Mouse (Mus musculus) lung, embryonic 14.5 days (tissue): ENCODE measurements at regions not wholly inside any gene's neighbourhood (a gene's known extent, or its start where the extent isn't known, plus 50 kb on each side); places are given as distances from the start of the nearest gene placed in this dataset.

Experiments used
- ATAC-seq: fragments of 200-750 bp; cut with Nextera tagmentation; 2 replicates; pipeline ENCODE4 v1.8.0; 2017; ENCODE audit warnings: mild to moderate bottlenecking, moderate TSS enrichment, moderate library complexity; ENCODE audit not compliant: insufficient read depth
- DNase-seq: peaks from one replicate; pipeline ENCODE4 v3.0.0-alpha.2; 2015
- H3K27ac ChIP-seq: fragments of 300-500 bp; sonication (generic); 2 replicates; pipeline ENCODE4 v1.5.1; 2014; ENCODE audit warnings: low read depth, mild to moderate bottlenecking, moderate library complexity
- H3K27me3 ChIP-seq: fragments of 300-500 bp; sonication (generic); 2 replicates; pipeline ENCODE4 v1.6.1; 2014; ENCODE audit warnings: low read length, control low read depth; ENCODE audit not compliant: insufficient read depth
- H3K36me3 ChIP-seq: fragments of 300-500 bp; sonication (generic); 2 replicates; pipeline ENCODE4 v1.6.1; 2014; ENCODE audit warnings: control low read depth; ENCODE audit not compliant: insufficient read depth
- H3K4me1 ChIP-seq: fragments of 300-500 bp; sonication (generic); 2 replicates; pipeline ENCODE4 v1.6.1; 2014; ENCODE audit warnings: antibody characterized with exemption, control low read depth; ENCODE audit not compliant: insufficient read depth
- H3K4me2 ChIP-seq: fragments of 300-500 bp; sonication (generic); 2 replicates; pipeline ENCODE4 v1.6.1; 2014; ENCODE audit warnings: mild to moderate bottlenecking
- H3K4me3 ChIP-seq: fragments of 300-500 bp; sonication (generic); 2 replicates; pipeline ENCODE4 v1.5.1; 2014; ENCODE audit warnings: low read depth, low read length
- H3K9ac ChIP-seq: fragments of 300-500 bp; sonication (generic); 2 replicates; pipeline ENCODE4 v1.6.1; 2014
- H3K9me3 ChIP-seq: fragments of 300-500 bp; sonication (generic); 2 replicates; pipeline ENCODE4 v1.6.1; 2016; ENCODE audit warnings: low read depth, low read length, control low read depth
- CTCF ChIP-seq: IDR thresholded peaks from 2 replicates; pipeline ENCODE4 v1.5.1; 2016; ENCODE audit warnings: antibody characterized with exemption, low read depth
- WGBS: fragments of 180-500 bp; shearing (Covaris S2); extraction: QIAGEN DNeasy Blood & Tissue Kit; methylation state at CpG from one replicate; pipeline ENCODE4 v1.1.7; 2014; 5-methylcytosine and 5-hydroxymethylcytosine counted together

DNA sequence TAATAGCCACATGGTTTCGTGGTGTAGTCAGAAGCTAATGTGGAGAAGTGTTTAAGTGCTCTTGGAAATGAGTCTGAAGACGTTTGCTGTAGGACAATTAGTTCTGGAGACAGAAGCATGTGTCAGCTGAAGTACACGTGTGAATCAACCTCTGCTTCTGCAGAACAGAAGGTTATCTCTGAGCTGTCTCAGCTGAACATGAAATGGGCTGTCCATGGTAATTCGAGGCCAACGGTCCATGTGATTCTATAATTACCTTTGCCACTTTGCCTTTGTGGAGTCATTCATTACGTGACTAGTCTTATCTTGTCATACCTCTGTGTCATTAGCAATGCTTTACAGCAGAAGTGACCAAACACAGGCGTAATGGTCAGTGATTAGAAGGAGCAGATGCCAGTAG is 295.6 kb upstream of the Veph1 start:
- no peak overlapping the region for H3K9ac ChIP-seq
- H3K9me3 ChIP-seq = no peaks in the 10 kb centered on the region
- no peak overlapping the region for H3K4me3 ChIP-seq
- H3K4me2 ChIP-seq = no peak overlapping the region
- H3K27me3 ChIP-seq = no peaks in the 10 kb centered on the region
- DNase-seq (no peak), ATAC-seq (no peak)
- H3K36me3 ChIP-seq = no peaks in the 10 kb centered on the region
- 0 out of 2 replicates have a peak, but pooled peaks cover 2% of the 10 kb centered on the region for H3K4me1 ChIP-seq
- H3K27ac ChIP-seq = no peak overlapping the region
- 17% methylated on average over 7 of the region's 7 CpGs for WGBS
- no peak for TF ChIP-seq CTCF

DNA sequence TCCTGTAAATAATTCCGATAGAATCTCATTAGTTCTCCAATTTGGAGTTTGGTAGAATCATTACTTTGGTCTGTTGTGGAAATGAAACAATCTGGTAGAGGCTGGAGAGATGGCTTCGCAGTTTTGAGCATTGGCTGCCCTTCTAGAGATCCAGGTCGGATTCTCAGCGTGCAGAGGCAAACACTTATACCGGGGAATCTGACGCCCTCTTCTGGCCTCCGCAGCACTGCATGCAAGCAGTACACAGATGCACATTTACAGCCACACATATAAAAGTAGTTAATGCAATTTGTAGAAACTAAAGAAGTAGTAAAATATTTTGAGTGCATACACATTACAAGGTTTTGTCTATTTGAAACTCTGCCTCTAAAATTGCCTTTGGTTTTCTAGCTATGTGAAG is 294.1 kb upstream of the Veph1 start:
- no peaks in the 10 kb centered on the region for H3K36me3 ChIP-seq
- H3K27me3 ChIP-seq = no peaks in the 10 kb centered on the region
- H3K9ac ChIP-seq = no peak overlapping the region
- H3K9me3 ChIP-seq = no peaks in the 10 kb centered on the region
- 52% methylated on average over 7 of the region's 7 CpGs for WGBS
- no peak overlapping the region for H3K4me2 ChIP-seq
- 0 out of 2 replicates have a peak, but pooled peaks cover 2% of the 10 kb centered on the region for H3K4me1 ChIP-seq
- H3K4me3 ChIP-seq = no peak overlapping the region
- ATAC-seq (no peak), DNase-seq (peak; percentile 22)
- TF ChIP-seq CTCF = no peak
- no peak overlapping the region for H3K27ac ChIP-seq

DNA sequence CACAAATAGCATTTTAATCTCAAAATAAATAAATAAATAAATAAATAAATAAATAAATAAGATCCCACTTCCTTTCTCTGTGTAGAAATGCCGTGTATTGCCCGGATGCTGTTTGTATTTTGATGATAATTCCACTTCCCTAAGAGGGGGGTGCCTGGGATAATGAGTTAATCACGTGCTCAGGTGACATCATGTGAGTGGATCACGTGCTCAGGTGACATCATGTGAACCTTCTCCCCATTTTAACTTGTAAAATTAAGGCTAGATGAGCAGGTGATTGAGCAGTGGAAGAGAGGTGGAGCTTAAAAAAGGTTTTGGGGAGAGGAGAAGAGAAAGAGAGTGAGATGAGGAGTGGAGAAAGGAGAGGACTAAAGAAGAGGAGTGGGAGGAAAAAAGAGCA is 292.8 kb upstream of the Veph1 start:
- no peak overlapping the region for H3K4me3 ChIP-seq
- H3K27ac ChIP-seq = no peak overlapping the region
- no peak overlapping the region for H3K4me2 ChIP-seq
- TF ChIP-seq CTCF = no peak
- 80% methylated on average over 4 of the region's 4 CpGs for WGBS
- DNase-seq (no peak), ATAC-seq (no peak)
- no peaks in the 10 kb centered on the region for H3K9me3 ChIP-seq
- no peak overlapping the region for H3K9ac ChIP-seq
- H3K27me3 ChIP-seq = no peaks in the 10 kb centered on the region
- no peaks in the 10 kb centered on the region for H3K36me3 ChIP-seq
- H3K4me1 ChIP-seq = 0 out of 2 replicates have a peak, but pooled peaks cover under 1% of the 10 kb centered on the region

DNA sequence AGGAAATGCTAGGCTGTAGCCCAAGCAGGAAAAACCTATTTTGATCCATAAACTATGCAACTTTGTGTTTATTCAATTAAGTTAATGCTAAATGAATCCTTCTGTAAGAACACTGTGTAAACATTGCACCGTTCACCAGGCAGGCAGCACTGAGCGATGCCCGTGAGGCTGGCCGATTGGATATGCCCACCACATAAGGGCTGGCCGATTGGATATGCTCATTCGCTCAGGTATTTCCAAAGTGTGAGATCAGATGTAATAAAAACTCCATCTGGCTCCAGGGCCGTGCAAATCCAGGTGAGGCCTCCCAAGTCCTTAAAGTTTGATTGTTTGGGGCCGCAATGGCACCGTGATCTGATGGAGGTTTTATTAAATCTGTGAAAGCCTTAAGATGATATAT is 288.2 kb upstream of the Veph1 start:
- H3K27ac ChIP-seq = no peak overlapping the region
- no peak overlapping the region for H3K4me2 ChIP-seq
- 87% methylated on average over 9 of the region's 9 CpGs for WGBS
- H3K27me3 ChIP-seq = no peaks in the 10 kb centered on the region
- DNase-seq (no peak), ATAC-seq (no peak)
- H3K4me1 ChIP-seq = no peaks in the 10 kb centered on the region
- no peak overlapping the region for H3K9ac ChIP-seq
- H3K9me3 ChIP-seq = no peaks in the 10 kb centered on the region
- H3K4me3 ChIP-seq = no peak overlapping the region
- no peaks in the 10 kb centered on the region for H3K36me3 ChIP-seq
- no peak for TF ChIP-seq CTCF

DNA sequence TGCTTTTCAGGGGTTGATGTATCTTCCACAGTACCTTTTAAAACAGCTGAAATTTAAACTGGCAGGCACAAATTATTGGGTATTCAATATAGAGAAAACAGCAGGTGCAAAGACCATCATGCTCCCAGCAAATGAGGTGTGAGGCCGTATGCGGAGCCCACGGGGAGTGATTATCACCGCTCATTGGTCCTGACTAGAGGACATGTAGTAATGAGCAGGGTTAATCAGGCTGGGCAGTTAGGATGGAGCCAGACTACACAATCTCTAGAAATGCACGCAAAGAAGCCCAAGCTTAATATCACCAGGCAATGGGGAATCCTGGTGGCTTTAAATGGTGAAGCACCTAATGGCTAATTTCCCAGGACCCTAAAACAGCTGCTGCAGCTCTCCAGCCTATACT is 287.5 kb upstream of the Veph1 start:
- 87% methylated on average over 5 of the region's 5 CpGs for WGBS

DNA sequence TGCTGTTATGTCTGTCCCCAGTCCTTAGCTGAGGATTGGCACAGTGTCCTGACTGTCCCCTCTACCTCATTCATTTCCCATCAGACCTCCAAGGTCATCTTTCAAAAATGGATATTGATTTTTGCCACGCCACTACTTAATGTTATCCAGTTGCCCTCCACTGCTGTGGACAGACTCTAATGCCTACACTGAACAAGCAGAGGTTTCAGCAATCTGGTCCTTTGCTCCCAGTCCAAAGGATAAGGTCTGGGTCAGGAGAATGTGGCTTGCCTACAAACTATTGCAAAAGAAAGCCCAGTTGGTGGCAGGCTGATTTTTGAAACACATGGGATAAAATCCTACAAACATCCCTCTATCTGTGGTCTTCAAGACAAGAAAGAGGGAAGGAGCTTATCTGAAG is 280.0 kb upstream of the Veph1 start:
- Histone ChIP-seq H3K9me3 (no peaks in the 10 kb centered on the region), H3K27me3 (no peaks in the 10 kb centered on the region), H3K36me3 (no peaks in the 10 kb centered on the region), H3K9ac (no peak overlapping the region), H3K4me3 (no peak overlapping the region), H3K4me2 (no peak overlapping the region), H3K4me1 (no peaks in the 10 kb centered on the region), H3K27ac (no peak overlapping the region)
- DNase-seq (no peak), ATAC-seq (no peak)
- TF ChIP-seq CTCF = no peak
- WGBS = 68% methylated on average over 1 of the region's 1 CpGs

More for the DNA sequence above, 287.5 kb upstream of the Veph1 start:
- Histone ChIP-seq H3K4me1 (no peaks in the 10 kb centered on the region), H3K4me2 (no peak overlapping the region), H3K9me3 (no peaks in the 10 kb centered on the region), H3K27me3 (no peaks in the 10 kb centered on the region), H3K4me3 (no peak overlapping the region), H3K36me3 (no peaks in the 10 kb centered on the region), H3K27ac (no peak overlapping the region), H3K9ac (no peak overlapping the region)
- ATAC-seq (no peak), DNase-seq (no peak)
- TF ChIP-seq CTCF = no peak

DNA sequence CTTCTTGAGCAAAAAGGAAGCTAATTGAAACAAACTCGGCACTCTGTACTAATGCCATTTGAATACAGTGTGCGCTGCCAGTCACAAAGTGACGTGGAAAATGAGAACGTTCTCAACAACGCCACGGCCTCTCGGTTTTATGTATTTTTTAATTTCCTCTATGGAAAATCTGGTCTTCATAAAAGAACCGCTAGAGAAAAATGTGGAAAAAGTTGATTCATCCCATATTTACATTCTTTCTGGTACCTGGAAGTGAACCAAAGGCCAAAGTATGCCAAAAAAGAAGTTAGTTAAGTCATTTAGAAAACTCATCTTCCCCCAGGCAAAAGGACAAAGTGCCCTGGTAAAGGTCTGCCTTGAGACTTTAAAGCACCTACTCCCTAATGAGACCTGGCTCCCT is 277.7 kb upstream of the Veph1 start:
- H3K4me3 ChIP-seq = no peak overlapping the region
- no peak overlapping the region for H3K9ac ChIP-seq
- TF ChIP-seq CTCF = no peak
- H3K36me3 ChIP-seq = no peaks in the 10 kb centered on the region
- H3K27me3 ChIP-seq = no peaks in the 10 kb centered on the region
- no peaks in the 10 kb centered on the region for H3K9me3 ChIP-seq
- DNase-seq (no peak), ATAC-seq (no peak)
- H3K27ac ChIP-seq = no peak overlapping the region
- H3K4me1 ChIP-seq = no peaks in the 10 kb centered on the region
- 77% methylated on average over 8 of the region's 8 CpGs for WGBS
- no peak overlapping the region for H3K4me2 ChIP-seq
